Mouse (Mus musculus) brain, embryonic 14.5 days (tissue): ENCODE measurements around the gene Lhpp.

Experiments used
- CTCF ChIP-seq: fragments of 200-500 bp; IDR thresholded peaks from 2 replicates; pipeline ENCODE4 v1.5.1; 2012; ENCODE audit warnings: inconsistent platforms, mild to moderate bottlenecking, moderate library complexity, borderline replicate concordance; ENCODE audit not compliant: insufficient read depth, insufficient read length; ENCODE audit errors: extremely low read depth
- POLR2A ChIP-seq: fragments of 200-500 bp; IDR thresholded peaks from 2 replicates; pipeline ENCODE4 v1.6.1; 2012; ENCODE audit warnings: mild to moderate bottlenecking, inconsistent platforms, borderline replicate concordance; ENCODE audit not compliant: poor library complexity, insufficient read depth, insufficient read length, severe bottlenecking; ENCODE audit errors: extremely low read depth

DNA sequence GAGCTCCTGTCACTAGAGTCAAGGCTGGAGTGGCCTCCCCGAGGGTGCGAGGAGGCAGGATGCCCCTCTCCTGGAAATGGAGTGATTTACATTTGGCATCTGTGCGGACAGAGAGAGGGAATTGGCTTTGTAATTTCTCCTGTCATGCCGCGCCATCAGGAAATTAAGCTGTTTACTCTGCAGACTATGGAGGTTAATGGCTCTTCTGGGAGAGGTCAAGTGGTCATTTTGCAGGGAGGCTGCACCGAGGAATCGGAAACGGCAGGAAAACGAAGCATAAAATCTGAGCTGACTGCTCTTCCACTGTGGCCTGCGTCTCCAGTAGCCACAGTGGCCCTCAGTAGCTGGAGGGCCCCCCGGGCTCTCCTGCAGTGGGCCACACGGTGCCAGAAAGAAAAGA lies 26.9 kb downstream of the Lhpp start:
- TF ChIP-seq CTCF (no peak), POLR2A (no peak)
